Mouse (Mus musculus) adrenal gland, adult (tissue): ENCODE data around the gene Cnot6.

Source experiments
- DNase-seq, 2 experiments: peaks; one replicate each; pipeline ENCODE4 v3.0.0; 2022 to 2023; ENCODE audit warnings: low spot score in 1 of 2; ENCODE audit not compliant: inconsistent age in 2 of 2

Gene Cnot6

DNA sequence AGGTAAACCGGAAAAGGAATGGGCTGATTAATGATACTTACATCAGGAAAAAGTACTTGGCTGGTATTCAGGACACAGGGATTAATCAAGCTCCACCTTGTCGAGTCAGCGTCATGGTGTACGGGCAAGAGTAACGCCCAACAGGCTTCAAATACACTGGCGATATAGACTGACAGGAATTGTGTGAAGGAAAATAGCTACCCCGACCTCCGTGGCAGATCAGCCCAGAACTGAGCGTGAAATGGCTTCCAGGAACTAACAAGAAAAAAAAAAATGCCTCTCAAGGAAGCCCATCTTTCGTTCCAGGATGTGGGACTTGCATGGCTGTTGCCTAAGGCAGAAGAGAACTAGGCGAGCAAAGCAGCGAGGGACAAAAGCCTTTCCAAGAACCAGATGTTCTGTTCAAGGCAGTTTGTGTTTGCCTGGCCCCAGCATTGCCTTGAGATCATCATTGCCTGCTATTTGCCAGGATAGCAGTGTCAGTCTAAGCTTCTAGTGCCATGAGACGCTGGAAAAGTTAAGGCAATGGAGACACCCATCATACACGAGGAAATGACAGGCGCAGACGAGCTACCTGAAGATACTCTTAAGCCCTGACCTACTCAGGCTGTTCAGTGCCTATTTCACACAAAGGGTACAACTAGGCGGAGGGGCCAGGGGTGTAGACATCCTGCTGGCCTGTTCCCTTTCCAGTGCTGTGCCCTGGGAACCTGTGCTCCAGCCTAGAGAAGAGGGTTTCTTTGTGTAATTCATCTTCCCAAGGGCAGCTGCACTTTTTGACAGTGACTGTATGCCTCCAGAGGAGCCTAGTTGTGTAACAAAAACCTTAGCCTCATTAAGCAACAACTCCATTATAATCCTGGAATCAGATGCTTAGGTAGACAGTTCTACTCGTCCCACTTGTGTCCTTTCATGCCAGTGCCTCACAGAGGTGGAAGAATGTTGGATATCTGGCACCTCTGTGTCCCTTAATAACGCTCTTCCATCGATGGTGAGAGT lies 1.1 kb upstream of the Cnot6 start:
- peak; percentile 55 to 79 for DNase-seq

GRCm38 (mm10) chr11:49711981-49712554 lies 455 bp downstream of the Cnot6 start:
- peak in 1 of 2 experiments; percentile 78 for DNase-seq

DNA sequence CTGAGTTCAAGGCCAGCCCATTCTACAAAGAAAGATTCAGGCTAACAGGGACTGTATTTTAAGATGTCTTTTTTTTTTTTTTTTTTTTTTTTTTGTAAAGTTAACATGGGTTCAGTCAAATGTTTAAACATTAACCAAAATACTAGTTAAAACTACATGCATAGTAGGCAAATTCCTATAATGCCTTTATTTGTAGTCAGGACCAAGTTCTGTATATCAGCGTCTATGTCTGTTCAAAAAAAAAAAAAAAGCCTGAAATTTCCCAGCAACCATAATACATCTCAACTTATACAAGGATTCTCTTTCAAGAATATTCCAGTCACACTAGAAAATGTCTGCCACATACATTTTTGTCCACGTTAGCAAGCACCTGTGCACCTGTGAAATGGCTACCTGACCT lies 1.9 kb downstream of the Cnot6 start:
- no peak for DNase-seq

GRCm38 (mm10) chr11:49707834-49708233 lies 4.7 kb downstream of the Cnot6 start:
- DNase-seq = no peak

DNA sequence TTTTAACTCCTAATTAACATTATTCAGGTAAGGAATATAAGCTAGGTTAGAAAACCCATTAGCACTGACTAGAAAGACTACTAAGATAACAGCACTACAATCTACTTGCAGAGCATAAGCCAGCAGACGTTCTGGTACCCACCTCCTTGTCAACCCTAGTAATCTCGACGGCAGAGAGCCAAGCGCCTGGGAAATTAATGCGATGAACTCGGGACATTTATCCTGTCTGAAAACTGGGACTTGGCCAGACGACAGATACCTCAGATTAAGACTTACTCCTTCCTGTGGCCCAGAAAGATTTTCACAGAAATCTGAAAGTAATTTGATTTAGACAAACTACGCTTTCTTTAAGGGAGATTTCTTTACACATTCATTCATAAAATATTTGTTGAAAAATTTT lies 7.7 kb downstream of the Cnot6 start:
- peak; percentile 27 to 62 for DNase-seq

DNA sequence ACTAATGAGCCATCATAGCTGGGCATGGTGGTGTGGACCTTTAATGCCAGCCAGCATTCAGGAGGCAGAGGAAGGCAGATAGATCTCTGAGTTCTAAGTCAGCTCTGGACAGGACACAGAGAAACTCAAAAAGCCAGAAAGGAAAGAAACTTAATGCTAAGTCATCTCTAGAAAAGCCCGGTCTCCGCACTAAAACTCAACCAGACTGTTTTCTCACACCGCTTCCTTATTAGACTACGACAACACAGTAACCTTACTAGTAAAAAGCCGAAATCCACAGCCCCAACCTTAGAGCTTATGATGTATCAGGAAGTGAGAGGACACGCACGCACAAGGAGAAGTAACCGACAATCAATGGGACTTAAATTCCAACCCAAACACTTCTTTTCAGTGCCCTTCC lies 10.5 kb downstream of the Cnot6 start:
- no peak for DNase-seq

DNA sequence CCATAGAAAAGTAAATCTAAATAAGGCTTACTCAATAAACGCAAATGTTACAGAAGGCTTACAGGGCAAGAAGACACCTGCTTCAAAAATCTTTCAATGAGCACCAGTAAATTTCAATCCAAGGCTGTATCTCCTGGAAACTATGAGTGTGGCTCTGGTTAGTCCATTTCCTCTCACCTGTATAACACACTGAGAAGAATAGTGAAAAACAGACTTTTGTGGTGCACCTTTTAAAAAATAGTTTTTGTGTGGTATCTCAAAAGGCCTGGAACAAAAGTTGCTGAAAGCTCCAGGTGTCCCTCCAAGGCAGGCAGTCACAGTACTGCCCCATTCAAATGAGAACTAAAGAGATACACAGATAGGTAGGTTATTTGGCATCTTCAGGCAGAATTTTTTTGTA lies 13.4 kb downstream of the Cnot6 start:
- no peak for DNase-seq

- DNase-seq = peak in 1 of 2 experiments; percentile 40
Measured at GRCm38 (mm10) chr11:49697779-49698178, 14.7 kb downstream of the Cnot6 start.

- peak in 1 of 2 experiments; percentile 49 for DNase-seq
Measured at GRCm38 (mm10) chr11:49696472-49696871, 16.1 kb downstream of the Cnot6 start.

- no peak for DNase-seq
Measured at GRCm38 (mm10) chr11:49695695-49696094, 16.8 kb downstream of the Cnot6 start.

GRCm38 (mm10) chr11:49695013-49695412 lies 17.5 kb downstream of the Cnot6 start:
- DNase-seq = peak in 1 of 2 experiments; percentile 64

DNA sequence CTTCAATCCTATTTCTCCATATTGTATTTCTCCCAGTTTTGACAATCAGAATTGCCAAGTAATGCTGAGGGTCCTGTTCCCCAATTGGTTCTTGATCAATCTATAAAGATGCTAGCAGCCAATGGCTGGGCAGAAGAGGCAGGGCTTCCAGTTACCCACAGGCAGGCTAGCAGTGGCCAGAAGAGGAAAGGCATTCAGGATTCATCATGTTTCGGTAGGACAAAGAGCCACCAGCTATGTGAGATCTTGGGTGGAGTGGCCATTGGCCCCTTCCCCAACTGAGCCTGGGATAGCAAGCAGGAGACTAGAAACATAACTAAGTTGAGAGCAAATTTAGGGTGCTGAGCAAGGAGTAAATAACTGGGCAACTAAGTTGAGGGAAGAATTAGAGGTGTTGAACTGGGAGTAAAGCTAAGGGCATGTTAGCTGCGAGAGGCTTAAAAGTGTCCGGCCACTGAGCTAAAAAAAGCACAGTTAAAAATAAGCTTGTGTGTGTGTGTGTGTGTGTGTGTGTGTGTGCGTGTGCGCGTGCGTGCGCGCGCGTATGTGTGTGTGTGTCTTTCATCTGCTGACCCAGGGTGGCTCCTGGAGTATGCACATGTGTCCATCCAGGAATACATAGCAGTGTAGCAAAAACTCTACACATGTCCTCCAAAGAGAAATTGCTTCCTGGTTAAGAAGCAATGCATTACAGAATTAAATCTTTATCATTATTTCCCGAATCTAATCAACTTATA lies 28.1 kb downstream of the Cnot6 start:
- no peak for DNase-seq

- no peak for DNase-seq
Measured at GRCm38 (mm10) chr11:49673433-49673832, 39.1 kb downstream of the Cnot6 start.

GRCm38 (mm10) chr11:49665462-49665861 lies 47.1 kb downstream of the Cnot6 start:
- no peak for DNase-seq

DNA sequence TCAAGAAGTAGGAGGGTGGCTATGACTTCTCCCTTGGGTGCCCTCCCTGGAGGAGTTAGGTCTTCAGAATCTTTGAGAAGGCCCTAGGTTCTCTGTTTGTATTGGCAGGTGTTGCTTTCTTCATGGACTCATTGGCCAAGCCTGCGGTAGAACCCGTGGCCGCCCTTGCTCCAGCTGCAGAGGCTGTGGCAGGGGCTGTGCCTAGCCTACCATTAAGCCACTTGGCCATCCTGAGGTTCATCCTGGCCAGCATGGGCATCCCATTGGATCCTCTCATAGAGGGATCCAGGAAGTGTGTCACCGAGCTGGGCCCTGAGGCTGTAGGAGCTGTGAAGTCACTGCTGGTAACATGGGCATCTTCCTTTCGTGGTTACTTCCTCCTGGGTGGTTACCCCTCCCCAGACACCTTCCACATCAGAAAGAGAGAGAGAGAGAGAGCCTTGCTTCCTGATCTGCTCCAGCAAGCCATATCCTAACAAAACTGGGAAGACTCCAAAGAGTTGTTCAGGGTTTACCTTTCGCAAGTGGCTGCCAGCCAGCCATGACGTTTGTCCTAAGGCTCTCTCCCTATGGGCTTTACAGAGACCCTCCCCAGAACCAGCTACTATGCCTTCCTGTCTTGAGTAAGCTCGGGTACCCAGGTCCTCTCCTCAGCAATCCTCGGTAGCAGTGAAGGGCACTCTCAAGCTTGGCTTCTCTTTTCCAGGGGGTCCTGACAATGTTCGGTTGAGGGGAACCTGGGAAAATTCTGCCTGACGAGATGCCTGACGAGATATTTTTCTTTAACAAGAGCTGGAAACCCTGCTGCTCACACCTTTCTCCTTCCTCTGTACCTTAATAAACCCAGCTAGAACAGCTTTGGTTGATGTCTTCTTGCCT lies 48.0 kb downstream of the Cnot6 start:
- no peak for DNase-seq

DNA sequence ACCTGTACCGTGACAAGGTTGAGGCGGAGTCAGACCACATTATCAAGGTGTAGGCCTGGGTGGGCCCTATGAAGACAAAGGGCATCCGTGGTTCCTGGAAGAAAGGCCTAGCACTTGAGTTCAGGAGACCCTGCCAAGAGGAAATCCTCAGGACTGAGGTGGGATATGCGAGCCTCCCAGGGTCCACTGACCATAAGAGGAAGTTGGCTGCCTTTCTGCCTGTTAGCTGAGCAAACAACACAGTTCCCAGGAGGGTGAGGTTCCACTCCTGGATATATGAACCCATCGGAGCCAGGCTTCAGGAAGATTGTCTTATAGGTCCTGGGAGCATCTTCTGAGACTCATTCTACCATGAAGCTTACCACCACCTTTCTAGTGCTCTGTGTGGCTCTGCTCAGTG lies 49.2 kb downstream of the Cnot6 start, which contains the start of gene Scgb3a1:
Gene Scgb3a1, plus strand, starts transcription at position 301 of the 400 bp plus-strand sequence.
- no peak for DNase-seq

DNA sequence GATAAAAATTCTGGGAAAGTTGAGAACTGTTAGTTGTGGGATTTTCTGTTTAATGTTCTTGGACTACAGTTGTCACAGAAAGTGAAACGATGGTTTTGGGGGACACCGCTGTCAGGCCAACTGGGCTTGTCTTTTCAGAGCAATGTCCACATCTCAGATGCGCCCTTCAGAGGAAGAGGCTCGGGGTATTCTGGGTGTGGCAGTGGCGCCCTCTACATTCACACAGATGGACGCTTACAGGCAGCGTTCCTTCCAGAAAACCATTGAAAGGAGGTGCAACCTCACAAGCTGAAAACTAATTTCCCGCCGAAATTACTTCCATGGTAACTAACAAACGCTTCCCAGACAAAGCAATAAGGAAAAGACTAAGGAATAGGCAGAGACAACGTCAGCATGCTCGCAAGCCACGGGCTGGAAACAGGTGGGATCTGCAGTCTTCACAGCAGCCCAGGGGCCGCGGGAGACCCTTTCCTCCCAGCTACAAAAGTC lies 50.2 kb downstream of the Cnot6 start:
- DNase-seq = no peak

DNA sequence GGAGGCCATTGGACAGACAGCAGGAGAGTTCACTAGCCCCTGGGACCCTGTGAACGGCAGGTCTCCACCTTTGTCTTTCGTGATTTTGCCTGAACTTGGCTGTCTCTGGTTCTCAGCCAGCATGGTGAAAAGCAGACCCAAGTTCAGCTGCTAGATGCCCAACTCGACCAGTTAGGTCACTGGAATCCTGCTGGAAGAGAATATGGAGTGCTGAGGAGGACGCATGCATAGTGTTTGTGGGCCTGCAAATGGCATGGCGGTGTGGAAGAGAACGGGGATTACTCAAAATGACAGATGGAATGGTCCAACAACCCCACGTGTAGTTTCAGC lies 53.1 kb downstream of the Cnot6 start:
- DNase-seq = no peak

DNA sequence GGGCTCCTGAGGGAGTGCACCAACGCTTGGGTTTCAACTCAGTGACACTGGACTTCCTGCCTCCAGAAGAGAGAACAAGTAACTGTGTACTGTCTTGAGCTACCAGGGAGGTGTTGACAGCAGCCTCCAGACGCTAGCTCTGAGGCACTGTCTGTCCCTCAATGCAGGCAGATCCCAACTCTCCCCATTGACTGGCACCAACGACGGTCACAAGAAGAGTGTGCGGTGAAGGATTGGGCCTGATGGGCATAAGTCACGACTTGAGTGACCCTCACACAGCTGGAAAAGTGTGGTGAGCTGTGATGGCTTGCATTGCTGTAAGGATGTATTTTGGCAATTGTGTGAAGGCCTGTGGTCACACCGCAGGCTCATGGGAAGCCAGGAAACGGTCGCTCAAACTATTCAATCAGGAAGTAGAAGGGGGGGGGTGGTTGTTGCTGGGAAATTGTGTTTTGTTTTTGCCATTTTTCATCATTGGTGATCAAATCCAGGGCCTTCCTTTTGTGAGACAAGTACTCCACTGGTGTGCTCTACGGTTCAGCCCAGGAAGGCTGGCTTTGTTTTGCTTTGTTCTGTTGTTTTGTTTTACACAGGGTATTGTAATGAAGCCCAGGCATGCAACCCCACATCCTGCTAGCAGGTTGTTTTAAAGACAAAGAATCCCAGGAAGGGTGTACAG lies 53.6 kb downstream of the Cnot6 start:
- peak in 1 of 2 experiments; percentile 39 for DNase-seq

GRCm38 (mm10) chr11:49658065-49658464 lies 54.5 kb downstream of the Cnot6 start:
- peak in 1 of 2 experiments; percentile 43 for DNase-seq
